Mouse (Mus musculus) forebrain, embryonic 10.5 days (tissue): ENCODE measurements around the gene Hist1h3i. TPM values are rescaled to one million over a fixed set of nuclear protein-coding genes. Genes with fewer than 3 reads are reported as not detected.
A peak's percentile ranks its signal among the peaks of the same experiment; 100 is the strongest.
"Not testable (repeated sequence)": the region's sequence is repeated elsewhere in the genome, so short reads cannot be mapped to it uniquely, and the experiment has no call there.

Experiments used
- DNase-seq: peaks from one replicate; pipeline ENCODE4 v3.0.0-alpha.2; 2017; ENCODE audit warnings: low spot score; ENCODE audit errors: extremely low spot score
- H3K27ac ChIP-seq: fragments of 300-500 bp; sonication (generic); 2 replicates; pipeline ENCODE4 v1.5.1; 2016; ENCODE audit warnings: mild to moderate bottlenecking
- H3K27me3 ChIP-seq: fragments of 300-500 bp; sonication (generic); 2 replicates; pipeline ENCODE4 v1.6.1; 2016; ENCODE audit warnings: mild to moderate bottlenecking; ENCODE audit not compliant: poor library complexity, severe bottlenecking
- H3K36me3 ChIP-seq: fragments of 300-500 bp; sonication (generic); replicated peaks from 2 replicates; pipeline ENCODE4 v1.6.1; 2016; ENCODE audit warnings: mild to moderate bottlenecking, moderate library complexity
- H3K4me1 ChIP-seq: fragments of 300-500 bp; sonication (generic); 2 replicates; pipeline ENCODE4 v1.6.1; 2016
- H3K4me3 ChIP-seq: fragments of 300-500 bp; sonication (generic); 2 replicates; pipeline ENCODE4 v1.5.1; 2016; ENCODE audit warnings: mild to moderate bottlenecking, moderate library complexity
- H3K9me3 ChIP-seq: fragments of 300-500 bp; sonication (generic); 2 replicates; pipeline ENCODE4 v1.6.1; 2016; ENCODE audit warnings: mild to moderate bottlenecking, moderate library complexity
- WGBS: fragments of 180-500 bp; shearing (Covaris S2); methylation state at CpG from one replicate; pipeline ENCODE4 v1.1.7; 2016; 5-methylcytosine and 5-hydroxymethylcytosine counted together
- polyA plus RNA-seq: library from polyadenylated mRNA; unstranded; fragments of >200 nt; fragmentation: Nextera tagmentation; extraction: Ambion mirVana; gene quantifications from 2 replicates; pipeline ENCODE4 v1.2.1, GENCODE M21; 2016

Gene Hist1h3i
- polyA plus RNA-seq, 1 experiment from 2014 or later, result 124 TPM

DNA sequence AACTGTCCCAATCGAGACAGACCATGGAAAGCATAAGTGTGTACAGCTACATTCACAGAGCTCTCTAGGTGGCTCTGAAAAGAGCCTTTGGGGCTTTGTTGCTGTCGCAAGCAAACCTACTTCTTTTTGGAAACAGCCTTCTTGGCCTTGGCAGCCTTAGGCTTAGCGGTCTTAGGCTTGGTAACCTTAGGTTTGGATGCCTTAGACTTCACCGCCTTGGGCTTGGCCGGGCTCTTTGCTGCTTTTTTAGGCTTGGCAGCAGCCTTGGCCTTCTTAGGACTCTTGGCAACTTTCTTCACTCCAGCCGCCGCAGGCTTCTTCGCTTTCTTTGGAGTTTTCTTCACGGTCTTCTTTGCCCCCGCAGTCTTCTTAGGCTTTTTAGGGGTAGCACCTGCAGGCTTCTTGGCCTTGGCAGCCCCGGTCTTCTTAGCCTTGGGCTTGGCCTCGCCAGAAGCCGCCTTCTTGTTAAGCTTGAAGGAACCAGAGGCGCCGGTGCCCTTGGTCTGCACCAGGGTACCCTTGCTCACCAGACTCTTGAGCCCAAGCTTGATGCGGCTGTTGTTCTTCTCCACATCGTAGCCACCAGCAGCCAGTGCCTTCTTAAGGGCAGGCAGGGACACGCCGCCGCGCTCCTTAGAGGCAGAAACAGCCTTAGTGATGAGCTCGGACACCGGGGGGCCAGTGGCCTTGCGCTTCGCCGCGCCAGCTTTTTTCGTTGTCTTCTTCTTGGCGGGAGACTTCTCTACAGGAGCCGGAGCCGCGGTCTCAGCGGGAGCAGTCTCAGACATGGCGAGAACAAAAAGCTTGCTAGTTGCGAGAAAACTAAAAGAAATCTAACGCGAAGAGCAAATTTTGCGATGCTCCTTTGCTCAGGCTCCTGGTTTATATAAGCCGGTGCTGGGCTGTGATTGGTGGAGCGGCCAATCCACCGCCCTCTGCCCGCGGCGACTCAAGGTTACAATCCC is 3.1 kb downstream of the Hist1h3i start, which contains the start of gene Hist1h1b:
Gene Hist1h1b, minus strand, starts transcription at position 859 of the 965 bp plus-strand sequence.
- Histone ChIP-seq H3K4me3 (peak within 1 kb of the TSS; percentile 77), H3K4me1 (peaks cover 55% of the 10 kb centered on the region), H3K27ac (peak within 1 kb of the TSS; percentile 99), H3K9me3 (no peaks in the 10 kb centered on the region), H3K27me3 (no peaks in the 10 kb centered on the region), H3K36me3 (no peaks in the 10 kb centered on the region)
- DNase-seq, result peak; percentile 83
- under 1% methylated on average over 44 of the region's 44 CpGs for WGBS

DNA sequence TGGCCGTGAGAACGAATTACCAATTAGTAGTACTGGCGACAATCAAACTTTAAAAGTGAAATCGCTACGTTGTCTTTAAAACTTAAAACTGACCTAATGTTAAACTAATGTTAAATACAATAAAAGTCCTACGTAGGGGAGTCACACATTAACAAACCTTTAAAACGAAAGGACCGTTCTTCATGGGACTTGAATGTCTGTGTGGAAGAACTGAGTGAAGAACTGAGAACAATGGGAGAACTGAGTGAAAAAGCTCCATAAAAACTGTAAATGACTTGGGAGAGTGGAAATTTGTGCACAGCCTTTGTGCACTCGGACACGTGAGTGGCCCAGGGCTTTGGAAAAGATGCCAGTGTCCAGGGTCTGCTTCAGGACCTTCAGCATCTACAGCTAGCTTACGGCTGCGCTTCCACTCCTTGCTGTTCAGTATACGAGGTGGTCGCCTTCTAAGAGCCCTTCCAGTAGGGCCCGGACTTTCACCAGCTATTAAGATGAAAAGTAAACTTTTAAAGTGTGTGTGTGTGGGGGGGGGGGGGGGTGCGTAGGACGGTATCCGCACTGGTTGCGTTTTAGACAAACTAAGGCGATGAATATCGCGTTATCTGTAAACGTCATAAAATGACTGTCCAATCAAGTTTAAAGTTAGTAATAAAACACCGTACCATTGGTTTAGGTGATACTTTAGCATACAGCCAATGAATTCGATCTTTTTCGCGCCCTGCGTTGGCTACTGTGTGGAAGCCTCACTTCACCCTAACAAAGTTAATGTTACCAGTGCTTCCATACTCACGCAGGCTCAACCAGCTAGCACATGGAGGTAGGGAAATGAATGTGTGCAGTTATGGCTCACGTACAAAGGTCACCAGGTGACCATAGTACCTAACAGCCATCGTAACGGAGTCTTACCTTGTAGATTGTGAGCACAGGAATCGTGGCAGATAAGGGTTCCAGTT is 4.1 kb downstream of the Hist1h3i start:
- no peaks in the 10 kb centered on the region; the same call in 1 of the 2 replicates for H3K36me3 ChIP-seq
- H3K9me3 ChIP-seq, result no peaks in the 10 kb centered on the region
- DNase-seq, result peak; percentile 75
- H3K27ac ChIP-seq, result peak overlapping the region; percentile 99
- H3K27me3 ChIP-seq, result no peaks in the 10 kb centered on the region
- peaks cover 47% of the 10 kb centered on the region for H3K4me1 ChIP-seq
- 7% methylated on average over 33 of the region's 33 CpGs for WGBS
- peak overlapping the region; percentile 77 for H3K4me3 ChIP-seq

DNA sequence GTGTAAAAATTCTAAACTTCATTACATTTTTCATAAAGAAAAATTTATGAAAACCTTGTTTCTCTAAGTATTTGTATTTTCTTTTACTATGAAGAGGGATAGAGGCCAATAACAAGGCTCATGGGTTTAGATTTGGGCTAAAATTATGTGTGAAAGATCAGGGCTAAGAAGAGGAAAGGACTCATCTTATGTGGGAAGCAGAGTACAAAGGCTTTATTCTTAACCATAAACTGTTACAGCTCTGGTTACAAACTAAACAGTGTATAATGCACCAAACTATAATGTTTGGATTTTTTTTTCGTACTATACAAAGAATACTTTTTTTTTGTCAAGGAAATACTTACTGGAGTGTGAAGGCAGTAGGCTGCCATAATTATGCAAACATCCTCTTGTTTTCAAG is 27.5 kb downstream of the Hist1h3i start:
- H3K27ac ChIP-seq, result peak overlapping the region; percentile 89
- no peaks in the 10 kb centered on the region for H3K27me3 ChIP-seq
- no peak for DNase-seq
- WGBS, result 91% methylated on average over 1 of the region's 1 CpGs
- peaks cover 38% of the 10 kb centered on the region for H3K4me1 ChIP-seq
- no peaks in the 10 kb centered on the region for H3K9me3 ChIP-seq
- H3K4me3 ChIP-seq, result peak overlapping the region; percentile 64
- H3K36me3 ChIP-seq, result no peaks in the 10 kb centered on the region

DNA sequence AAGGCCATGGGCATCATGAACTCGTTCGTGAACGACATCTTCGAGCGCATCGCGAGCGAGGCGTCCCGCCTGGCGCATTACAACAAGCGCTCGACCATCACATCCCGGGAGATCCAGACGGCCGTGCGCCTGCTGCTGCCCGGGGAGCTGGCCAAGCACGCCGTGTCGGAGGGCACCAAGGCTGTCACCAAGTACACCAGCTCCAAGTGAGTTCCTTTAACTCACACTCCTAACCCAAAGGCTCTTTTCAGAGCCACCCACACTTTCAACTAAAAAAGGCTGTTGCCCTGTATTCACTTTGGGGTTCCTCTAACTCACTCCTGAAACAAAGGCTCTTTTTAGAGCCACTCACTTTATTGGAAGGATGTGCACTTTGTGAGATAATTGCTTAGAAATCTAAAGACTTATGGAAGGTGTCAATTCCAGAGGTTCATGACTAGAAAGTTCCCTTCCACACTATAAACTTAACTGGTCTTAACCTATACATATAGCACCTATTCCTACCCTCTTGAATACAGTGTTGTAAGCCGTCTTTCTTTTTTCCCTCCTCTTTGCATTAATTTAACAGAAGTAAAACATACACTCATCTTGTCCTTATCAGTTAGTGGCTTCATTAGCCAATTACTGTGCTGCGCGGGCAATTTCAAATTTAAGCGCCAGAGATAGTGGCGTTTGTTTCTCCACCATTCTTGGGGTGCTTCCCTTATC is 28.7 kb downstream of the Hist1h3i start:
- H3K9me3 ChIP-seq, H3K36me3 ChIP-seq, H3K27me3 ChIP-seq: not testable (repeated sequence)
- DNase-seq, result peak; percentile 41
- Histone ChIP-seq H3K27ac (peak overlapping the region; percentile 95), H3K4me3 (peak overlapping the region; percentile 64), H3K4me1 (peaks cover 40% of the 10 kb centered on the region)
- under 1% methylated on average over 26 of the region's 26 CpGs for WGBS

DNA sequence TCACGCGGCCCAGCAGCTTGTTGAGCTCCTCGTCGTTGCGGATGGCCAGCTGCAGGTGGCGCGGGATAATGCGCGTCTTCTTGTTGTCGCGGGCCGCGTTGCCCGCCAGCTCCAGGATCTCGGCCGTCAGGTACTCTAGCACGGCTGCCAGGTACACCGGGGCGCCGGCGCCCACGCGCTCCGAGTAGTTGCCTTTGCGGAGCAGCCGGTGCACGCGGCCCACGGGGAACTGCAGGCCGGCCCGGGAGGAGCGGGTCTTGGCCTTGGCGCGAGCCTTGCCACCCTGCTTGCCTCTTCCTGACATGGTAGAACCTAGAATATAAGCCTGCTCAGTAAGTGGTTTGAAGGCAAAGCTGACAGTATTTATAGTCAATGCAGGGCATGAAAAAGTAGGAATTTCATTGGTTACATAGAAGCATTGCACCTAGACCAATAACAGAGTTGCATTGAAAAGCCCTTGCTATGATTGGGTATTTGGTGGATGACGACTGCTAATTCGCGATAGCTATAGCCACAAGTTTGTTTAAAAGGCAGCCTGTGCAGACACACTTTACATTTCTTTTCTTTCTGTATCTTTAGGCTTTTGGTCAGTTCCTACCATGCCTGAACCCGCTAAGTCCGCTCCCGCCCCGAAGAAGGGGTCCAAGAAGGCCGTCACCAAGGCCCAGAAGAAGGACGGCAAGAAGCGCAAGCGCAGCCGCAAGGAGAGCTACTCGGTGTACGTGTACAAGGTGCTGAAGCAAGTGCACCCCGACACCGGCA is 29.5 kb downstream of the Hist1h3i start, which contains the start of the genes Hist1h2ak and Hist1h2bn:
Gene Hist1h2ak, minus strand, starts transcription at position 304 of the 762 bp plus-strand sequence.
Gene Hist1h2bn, plus strand, starts transcription at position 600 of the 762 bp plus-strand sequence.
- H3K36me3 ChIP-seq, H3K27me3 ChIP-seq, H3K9me3 ChIP-seq: not testable (repeated sequence)
- Histone ChIP-seq H3K4me3 (peak within 1 kb of the TSS; percentile 64), H3K4me1 (peaks cover 48% of the 10 kb centered on the region), H3K27ac (peak within 1 kb of the TSS; percentile 95)
- peak; percentile 79 for DNase-seq
- WGBS, result under 1% methylated on average over 49 of the region's 50 CpGs

DNA sequence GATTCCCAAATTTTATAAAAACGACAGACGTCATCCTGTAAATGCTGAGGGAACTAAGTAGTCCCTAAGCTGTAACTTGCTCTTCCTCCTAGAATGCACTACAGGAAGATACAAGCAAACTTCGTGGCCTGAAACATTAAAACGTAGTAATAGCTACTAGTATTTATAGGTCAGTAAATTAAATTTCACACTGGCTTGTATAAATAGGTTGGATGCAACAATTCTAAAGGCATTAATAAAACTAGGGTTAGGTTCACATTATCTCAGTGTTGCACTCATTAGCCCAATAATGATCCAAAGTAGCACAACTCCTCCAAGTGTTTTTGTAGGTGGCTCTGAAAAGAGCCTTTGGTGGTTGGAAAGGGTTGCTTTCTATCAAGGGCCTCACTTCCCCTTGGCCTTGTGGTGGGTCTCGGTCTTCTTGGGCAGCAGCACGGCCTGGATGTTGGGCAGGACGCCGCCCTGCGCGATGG is 30.1 kb downstream of the Hist1h3i start:
- Histone ChIP-seq H3K4me3 (peak overlapping the region; percentile 64), H3K27me3 (no peaks in the 10 kb centered on the region), H3K27ac (peak overlapping the region; percentile 95), H3K4me1 (peaks cover 54% of the 10 kb centered on the region), H3K9me3 (no peaks in the 10 kb centered on the region), H3K36me3 (no peaks in the 10 kb centered on the region)
- 3% methylated on average over 10 of the region's 10 CpGs for WGBS
- peak; percentile 38 for DNase-seq

DNA sequence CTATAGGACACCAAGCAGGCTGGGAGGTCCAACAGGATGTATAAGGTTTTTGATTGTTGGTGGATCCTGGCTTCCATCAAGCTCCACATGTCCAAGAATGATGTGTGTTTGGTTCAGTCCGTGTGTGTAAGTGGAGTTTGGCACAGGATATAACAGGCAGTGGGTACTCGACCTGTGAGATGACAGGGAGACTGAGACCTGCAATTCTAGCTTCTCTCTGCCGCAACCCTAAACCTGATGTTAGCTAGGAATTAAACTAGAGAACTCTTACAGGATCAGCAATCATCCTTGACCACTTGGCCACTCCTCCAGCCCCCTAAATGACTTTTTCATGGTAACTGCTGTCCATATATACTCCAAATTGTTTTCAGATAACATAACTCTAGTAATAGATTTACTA is 30.8 kb downstream of the Hist1h3i start:
- WGBS, result 61% methylated on average over 3 of the region's 3 CpGs
- Histone ChIP-seq H3K27ac (peak overlapping the region; percentile 95), H3K9me3 (no peaks in the 10 kb centered on the region), H3K27me3 (no peaks in the 10 kb centered on the region), H3K4me1 (peaks cover 58% of the 10 kb centered on the region), H3K4me3 (peak overlapping the region; percentile 64), H3K36me3 (peaks cover 3% of the 10 kb centered on the region; the same call in 1 of the 2 replicates)
- peak; percentile 42 for DNase-seq

DNA sequence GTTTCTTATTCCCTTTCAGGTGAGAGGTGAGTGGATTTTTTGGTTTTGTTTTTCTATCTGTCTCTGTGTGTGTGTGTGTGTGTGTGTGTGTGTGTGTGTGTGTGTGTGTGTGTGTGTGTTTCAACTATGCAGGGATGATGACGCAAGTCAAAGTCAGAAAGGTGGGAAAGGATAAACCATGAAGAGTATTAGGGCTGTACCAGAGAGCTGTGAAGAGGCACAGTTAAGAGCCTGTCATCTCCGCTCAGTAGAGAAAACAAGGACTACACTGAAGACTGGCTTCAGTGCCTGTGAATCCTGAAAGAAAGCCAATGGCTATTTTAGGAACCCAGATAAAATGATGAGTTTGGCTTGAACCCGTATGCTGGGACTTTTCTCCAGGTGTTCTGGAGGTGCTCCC is 31.3 kb downstream of the Hist1h3i start:
- 69% methylated on average over 3 of the region's 3 CpGs for WGBS
- Histone ChIP-seq H3K36me3 (peaks cover 5% of the 10 kb centered on the region; the same call in 1 of the 2 replicates), H3K4me3 (peak overlapping the region; percentile 64; the same call in 1 of the 2 replicates), H3K4me1 (peaks cover 60% of the 10 kb centered on the region), H3K9me3 (no peaks in the 10 kb centered on the region), H3K27ac (peak overlapping the region; percentile 95), H3K27me3 (no peaks in the 10 kb centered on the region)
- no peak for DNase-seq

DNA sequence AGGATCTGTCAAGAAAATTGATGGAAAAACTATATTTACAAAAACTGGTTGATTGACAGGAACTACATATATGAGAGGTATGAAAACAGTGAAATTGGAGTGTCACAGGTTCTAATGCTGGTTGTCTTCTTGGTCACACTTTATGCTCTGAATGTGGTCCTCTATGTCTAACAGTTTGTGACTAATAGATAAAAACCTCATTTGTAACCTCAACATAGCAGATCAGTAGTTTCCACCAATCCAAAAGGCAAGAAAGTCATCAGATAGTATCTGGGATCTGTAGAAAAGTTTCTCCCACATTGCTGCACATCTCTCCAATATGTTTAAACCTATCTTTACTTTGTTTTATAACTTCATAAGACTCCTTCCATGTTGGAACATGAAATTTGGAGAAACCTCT is 31.8 kb downstream of the Hist1h3i start:
- H3K27ac ChIP-seq, result peak overlapping the region; percentile 95
- H3K9me3 ChIP-seq, result no peaks in the 10 kb centered on the region
- no peak for DNase-seq
- H3K27me3 ChIP-seq, result no peaks in the 10 kb centered on the region
- H3K4me1 ChIP-seq, result peaks cover 60% of the 10 kb centered on the region
- H3K4me3 ChIP-seq, result peak overlapping the region; percentile 64; the same call in 1 of the 2 replicates
- H3K36me3 ChIP-seq, result peaks cover 5% of the 10 kb centered on the region; the same call in 1 of the 2 replicates

DNA sequence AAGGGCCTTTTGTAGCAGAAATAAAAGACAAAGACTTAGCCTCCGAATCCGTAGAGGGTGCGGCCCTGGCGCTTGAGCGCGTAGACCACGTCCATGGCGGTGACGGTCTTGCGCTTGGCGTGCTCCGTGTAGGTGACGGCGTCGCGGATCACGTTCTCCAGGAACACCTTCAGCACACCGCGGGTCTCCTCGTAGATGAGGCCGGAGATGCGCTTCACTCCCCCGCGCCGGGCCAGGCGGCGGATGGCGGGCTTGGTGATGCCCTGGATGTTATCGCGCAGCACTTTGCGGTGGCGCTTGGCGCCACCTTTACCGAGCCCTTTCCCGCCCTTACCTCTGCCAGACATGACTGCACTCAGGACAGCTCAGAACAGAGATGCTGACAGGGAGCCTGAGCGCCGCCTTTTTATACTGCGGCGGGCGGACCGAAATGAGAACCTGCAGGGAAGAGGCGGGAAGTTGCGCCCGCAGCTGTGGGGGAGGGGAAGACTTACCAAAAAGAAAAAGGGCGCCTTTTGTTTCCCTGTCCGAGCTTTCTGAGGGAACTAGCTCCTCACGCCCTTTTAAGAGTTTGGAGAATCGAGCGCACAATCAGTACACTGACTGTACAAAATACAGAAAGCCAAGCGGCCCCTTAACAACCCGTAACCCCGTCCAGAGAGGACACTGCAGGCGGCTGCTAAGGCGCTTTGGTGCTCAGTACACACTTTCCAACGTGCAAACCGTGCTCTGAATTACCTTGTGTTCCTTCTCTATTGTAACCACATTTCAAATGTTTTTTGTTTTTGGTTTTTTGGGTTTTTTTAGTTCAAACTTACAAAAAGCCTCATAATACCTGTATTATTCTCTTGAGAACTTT is 32.8 kb downstream of the Hist1h3i start, which contains the start of gene Hist1h4k:
Gene Hist1h4k, minus strand, starts transcription at position 347 of the 859 bp plus-strand sequence.
- Histone ChIP-seq H3K4me1 (peaks cover 56% of the 10 kb centered on the region), H3K27ac (peak within 1 kb of the TSS; percentile 95), H3K4me3 (peak within 1 kb of the TSS; percentile 64)
- not testable (repeated sequence) for H3K27me3 ChIP-seq, H3K9me3 ChIP-seq, H3K36me3 ChIP-seq
- WGBS, result under 1% methylated on average over 52 of the region's 56 CpGs
- DNase-seq, result peak; percentile 94
